In the genomic region with DNA sequence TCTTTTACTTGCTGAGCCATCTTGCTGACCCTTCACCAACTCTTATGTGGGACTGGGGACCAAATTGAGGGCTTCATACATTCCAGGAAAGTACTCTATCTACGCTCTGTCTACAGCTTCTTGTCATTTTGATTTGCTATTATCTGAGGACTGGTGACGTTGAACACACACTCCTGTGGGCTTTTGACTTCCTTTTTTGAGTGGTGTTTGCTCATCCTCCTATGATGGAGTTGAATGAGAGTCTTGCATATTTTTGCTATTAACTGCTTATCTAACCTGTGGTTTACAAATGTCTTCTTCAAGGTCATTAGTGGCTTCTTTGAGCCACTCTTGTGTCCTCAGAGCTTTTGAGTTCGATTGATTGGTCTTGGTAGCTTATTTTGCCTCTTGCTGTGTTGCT, we compare ENCODE assay signal across 35 mouse cellular contexts. TPM values are rescaled to one million over a fixed set of nuclear protein-coding genes. Genes with fewer than 3 reads are reported as not detected.
DNase-seq lines count a peak whose midpoint lies in the region; TF ChIP-seq lines count a peak whose summit lies in the region.
"Had no signal": no experiment of that assay in that cellular context is flagged by ENCODE, and none has a peak within 500 bp of the region (broad histone marks: within the 10 kb centered on the region; RNA-seq: fewer than 3 reads in every experiment).

No protein-coding gene starts in this region.

- H3K36me3 ChIP-seq in macrophage (ENCODE audit: inconsistent target), result no peaks in the 10 kb centered on the region; the same call in 1 of the 2 replicates
- H3K36me3 ChIP-seq: forebrain, embryonic 10.5 days; heart, embryonic 10.5 days; heart, embryonic 13.5 days; hindbrain, embryonic 15.5 days; intestine, embryonic 15.5 days had no signal

- H3K79me2 ChIP-seq in macrophage (ENCODE audit: inconsistent target), result peaks cover 23% of the 10 kb centered on the region

- H3K4me3 ChIP-seq in bone marrow macrophage, adult 2 months (ENCODE audit: insufficient read depth, low read length), result no peak overlapping the region
- H3K4me3 ChIP-seq in macrophage (ENCODE audit: inconsistent target), result no peak overlapping the region
- H3K4me3 ChIP-seq: forebrain, embryonic 10.5 days; forebrain, embryonic 13.5 days; heart, embryonic 10.5 days; heart, embryonic 13.5 days; hindbrain, embryonic 15.5 days; intestine, embryonic 15.5 days had no signal

- no peak for TF ChIP-seq CTCF in bone marrow macrophage, adult 2 months (IDR thresholded peaks at IDR 0.05; ENCODE audit: low read depth, low read length)

- no peak for TF ChIP-seq POLR2A in bone marrow macrophage, adult 2 months (IDR thresholded peaks at IDR 0.05; ENCODE audit: borderline replicate concordance, low read depth, low read length)

- WGBS in macrophage (ENCODE audit: missing documents), result 37% methylated on average over 2 of the region's 3 CpGs

- peak; percentile 20 for DNase-seq in lung, postnatal 36 days
- DNase-seq in lung, postnatal 25 days (ENCODE audit: low spot score), result no peak
- no peak for DNase-seq in urinary bladder, adult 2 months (ENCODE audit: low spot score)
- no peak for DNase-seq in heart, adult 11 months
- DNase-seq in kidney, postnatal 14 days, result no peak
- DNase-seq: adrenal gland, postnatal 10 days; cerebellum, adult 11-12 months; cerebellum, adult 8-10 months; cerebellum, postnatal 10 days; cerebellum, postnatal 36 days; gastrocnemius, postnatal 10 days; gastrocnemius, postnatal 36 days; heart, adult 18-20 months; heart, postnatal 14 days; heart, postnatal 4 days had no signal

- H3K4me1 ChIP-seq in bone marrow macrophage, adult 2 months (ENCODE audit: control insufficient read depth, insufficient read depth, low read length), result peaks cover 61% of the 10 kb centered on the region
- H3K4me1 ChIP-seq: forebrain, embryonic 13.5 days; heart, embryonic 10.5 days; heart, embryonic 13.5 days; hindbrain, embryonic 15.5 days had no signal

- H3K27ac ChIP-seq in bone marrow macrophage, adult 2 months (ENCODE audit: insufficient read depth, low read depth, low read length), result peak overlapping the region; percentile 94
- peak overlapping the region; percentile 99 for H3K27ac ChIP-seq in macrophage
- H3K27ac ChIP-seq: forebrain, embryonic 10.5 days; forebrain, embryonic 13.5 days; heart, embryonic 10.5 days; heart, embryonic 13.5 days; hindbrain, embryonic 15.5 days; intestine, embryonic 15.5 days had no signal

RNA-seq across cellular contexts. Expression of a gene that starts 1.2 kb away (rescaled TPM):
- polyA plus RNA-seq in bone marrow macrophage, adult 2 months (2012; ENCODE audit: insufficient read depth, insufficient read length, missing spikeins), result 50.6 and 52.3 TPM in 2 replicates
- total RNA-seq in macrophage (2018; cell fraction: chromatin; rRNA removed), result 1,000 to 10,000 TPM in 11 of 26 experiments, 100 to 1,000 TPM in 14, 10 to 100 TPM in 1; 75.9 to 3,830 (median 872) TPM
- total RNA-seq in macrophage (2018; cell fraction: cytosol; rRNA removed), result 100 to 1,000 TPM in 12 of 26 experiments, 10 to 100 TPM in 14; 22.4 to 664 (median 78.7) TPM
- 1,000 to 10,000 TPM in 7 of 26 experiments, 100 to 1,000 TPM in 17, 10 to 100 TPM in 2; 53.6 to 2,106 (median 679) TPM for total RNA-seq in macrophage (2018; cell fraction: nucleus; rRNA removed)
- polyA plus RNA-seq in macrophage (2018), result 12.7 to 36.4 TPM (median 25.2 TPM) in 3 replicates
- polyA plus RNA-seq in urinary bladder, adult 2 months (2012; rRNA removed), result 0.70 and 0.75 TPM in 2 replicates
- polyA plus RNA-seq: CD4-positive, CD25-positive, alpha-beta regulatory T cell, adult 4 months had no signal

RNA-seq across cellular contexts. Expression of a gene that starts 13.6 kb away (rescaled TPM):
- 20.2 and 24.1 TPM in 2 replicates for polyA plus RNA-seq in bone marrow macrophage, adult 2 months (2012; ENCODE audit: insufficient read depth, insufficient read length, missing spikeins)
- 100 to 1,000 TPM in 1 of 26 experiments, 10 to 100 TPM in 25; 26.2 to 124 (median 43.6) TPM for total RNA-seq in macrophage (2018; cell fraction: chromatin; rRNA removed)
- total RNA-seq in macrophage (2018; cell fraction: cytosol; rRNA removed), result 10 to 100 TPM in 25 of 26 experiments, 1 to 10 TPM in 1; 9.9 to 26.3 (median 16.1) TPM
- 10 to 100 TPM; 14.9 to 66.5 (median 35.2) TPM for total RNA-seq in macrophage (2018; cell fraction: nucleus; rRNA removed)
- 10.8 to 16.3 TPM (median 11.7 TPM) in 3 replicates for polyA plus RNA-seq in macrophage (2018)
- polyA plus RNA-seq in urinary bladder, adult 2 months (2012; rRNA removed), result 8.3 and 13.8 TPM in 2 replicates

RNA-seq across cellular contexts. Expression of a gene that starts 35.9 kb away (rescaled TPM):
- not detected in 2 replicates for polyA plus RNA-seq in bone marrow macrophage, adult 2 months (2012; ENCODE audit: insufficient read depth, insufficient read length, missing spikeins)
- not detected for total RNA-seq in macrophage (2018; cell fraction: chromatin; rRNA removed)
- total RNA-seq in macrophage (2018; cell fraction: cytosol; rRNA removed), result under 1 TPM in 5 of 26 experiments, not detected in 21; 0.04 to 0.16 (median 0.09) TPM
- total RNA-seq in macrophage (2018; cell fraction: nucleus; rRNA removed), result under 1 TPM in 2 of 26 experiments, not detected in 24; 0.35 to 0.48 TPM
- not detected in 3 replicates for polyA plus RNA-seq in macrophage (2018)
- not detected in 2 replicates for polyA plus RNA-seq in urinary bladder, adult 2 months (2012; rRNA removed)
- total RNA-seq: adrenal gland, adult 18-20 months; adrenal gland, postnatal 10 days; adrenal gland, postnatal 4 days; gastrocnemius, adult 18-20 months; gastrocnemius, postnatal 10 days; gastrocnemius, postnatal 36 days; heart, adult 18-20 months; heart, postnatal 14 days; heart, postnatal 4 days had no signal
- polyA plus RNA-seq: brain, embryonic 14.5 days; C2C12; CD4-positive, CD25-positive, alpha-beta regulatory T cell, adult 4 months; embryonic facial prominence, embryonic 11.5 days; forebrain, embryonic 10.5 days; forebrain, embryonic 13.5 days; forebrain, embryonic 16.5 days; heart, embryonic 10.5 days; heart, embryonic 13.5 days; heart, embryonic 16.5 days; hindbrain, embryonic 11.5 days; hindbrain, embryonic 15.5 days; intestine, embryonic 15.5 days; Patski had no signal

RNA-seq across cellular contexts. Expression of a gene that starts 53.0 kb away (rescaled TPM):
- not detected in 2 replicates for polyA plus RNA-seq in bone marrow macrophage, adult 2 months (2012; ENCODE audit: insufficient read depth, insufficient read length, missing spikeins)
- not detected for total RNA-seq in macrophage (2018; cell fraction: chromatin; rRNA removed)
- total RNA-seq in macrophage (2018; cell fraction: cytosol; rRNA removed), result not detected
- not detected for total RNA-seq in macrophage (2018; cell fraction: nucleus; rRNA removed)
- polyA plus RNA-seq in macrophage (2018), result not detected in 3 replicates
- polyA plus RNA-seq in urinary bladder, adult 2 months (2012; rRNA removed), result not detected in 2 replicates
- total RNA-seq: adrenal gland, adult 18-20 months; adrenal gland, postnatal 10 days; adrenal gland, postnatal 4 days; gastrocnemius, adult 18-20 months; gastrocnemius, postnatal 10 days; gastrocnemius, postnatal 36 days; heart, adult 18-20 months; heart, postnatal 14 days; heart, postnatal 4 days had no signal
- polyA plus RNA-seq: brain, embryonic 14.5 days; C2C12; CD4-positive, CD25-positive, alpha-beta regulatory T cell, adult 4 months; embryonic facial prominence, embryonic 11.5 days; embryonic facial prominence, embryonic 14.5 days; forebrain, embryonic 10.5 days; forebrain, embryonic 13.5 days; forebrain, embryonic 16.5 days; heart, embryonic 10.5 days; heart, embryonic 13.5 days; heart, embryonic 16.5 days; hindbrain, embryonic 11.5 days; hindbrain, embryonic 15.5 days; intestine, embryonic 15.5 days; Patski had no signal
